Mouse (Mus musculus) C2C12 (cell line): ENCODE measurements around the gene Adgrb2. TPM values are rescaled to one million over a fixed set of nuclear protein-coding genes. Genes with fewer than 3 reads are reported as not detected.

ENCODE experiments used
- H3K27me3 ChIP-seq: one replicate; pipeline ENCODE4 v1.6.1; 2011; ENCODE audit not compliant: control insufficient read depth, insufficient read depth, insufficient read length
- H3K36me3 ChIP-seq: one replicate; pipeline ENCODE4 v1.6.1; 2011; ENCODE audit not compliant: control insufficient read depth, insufficient read depth
- H3K4me3 ChIP-seq: one replicate; pipeline ENCODE4 v1.5.1; 2011; ENCODE audit warnings: mild to moderate bottlenecking, control low read depth; ENCODE audit not compliant: poor library complexity, insufficient read depth, severe bottlenecking
- H3K79me2 ChIP-seq: one replicate; pipeline ENCODE4 v1.6.1; 2011; ENCODE audit not compliant: control insufficient read depth, insufficient read depth
- H3K79me3 ChIP-seq: one replicate; pipeline ENCODE4 v1.6.1; 2011; ENCODE audit warnings: low read depth, control low read depth
- H3ac ChIP-seq: one replicate; pipeline ENCODE3; 2011; ENCODE audit warnings: low read depth; ENCODE audit not compliant: control insufficient read depth, insufficient read length
- CEBPB ChIP-seq: IDR thresholded peaks from one replicate; pipeline ENCODE4 v1.6.1; 2011; ENCODE audit warnings: low read depth, mild to moderate bottlenecking, control low read depth, moderate library complexity
- CTCF ChIP-seq: IDR thresholded peaks from one replicate; pipeline ENCODE4 v1.5.1; 2011; ENCODE audit not compliant: control insufficient read depth, insufficient read depth, insufficient read length
- FOSL1 ChIP-seq: IDR thresholded peaks from one replicate; pipeline ENCODE4 v1.8.0; 2011; ENCODE audit warnings: mild to moderate bottlenecking, low read length; ENCODE audit not compliant: poor library complexity, insufficient read depth, severe bottlenecking
- MAX ChIP-seq: IDR thresholded peaks from one replicate; pipeline ENCODE4 v1.6.1; 2011; ENCODE audit warnings: mild to moderate bottlenecking, control low read depth
- MYOD1 ChIP-seq: IDR thresholded peaks from one replicate; pipeline ENCODE4 v1.6.1; 2011; ENCODE audit warnings: low read depth; ENCODE audit not compliant: control insufficient read depth, insufficient read length
- MYOG ChIP-seq: IDR thresholded peaks from one replicate; pipeline ENCODE4 v1.6.1; 2011; ENCODE audit not compliant: control insufficient read depth, insufficient read length; ENCODE audit errors: extremely low read depth
- USF1 ChIP-seq: IDR thresholded peaks from one replicate; pipeline ENCODE4 v1.6.1; 2011; ENCODE audit warnings: low read depth, mild to moderate bottlenecking, control low read depth, moderate library complexity
- polyA plus RNA-seq: library from polyadenylated mRNA; unstranded; fragments of >200 nt; fragmentation: generic; extraction: Trizol; gene quantifications from one replicate; pipeline ENCODE4 v1.2.1, GENCODE M21; 2012; ENCODE audit warnings: missing spikeins

The Adgrb2 gene
- polyA plus RNA-seq, 1 experiment, result 0.06 TPM

GRCm38 (mm10) chr4:129993944-129994695 is 9.4 kb downstream of the Adgrb2 start:
- no peak overlapping the region for H3K4me3 ChIP-seq
- H3K36me3 ChIP-seq, result no peaks in the 10 kb centered on the region
- H3K27me3 ChIP-seq, result peaks cover 48% of the 10 kb centered on the region
- H3K79me3 ChIP-seq, result no peaks in the 10 kb centered on the region
- H3ac ChIP-seq, result no peak overlapping the region
- TF ChIP-seq MAX (no peak), USF1 (no peak), CTCF (no peak), FOSL1 (no peak), CEBPB (no peak), MYOD1 (no peak), MYOG (no peak)
- no peaks in the 10 kb centered on the region for H3K79me2 ChIP-seq

GRCm38 (mm10) chr4:129994728-129995127 is 10.1 kb downstream of the Adgrb2 start:
- no peaks in the 10 kb centered on the region for H3K36me3 ChIP-seq
- H3K4me3 ChIP-seq, result no peak overlapping the region
- TF ChIP-seq MYOG (no peak), MAX (no peak), FOSL1 (no peak)
- no peaks in the 10 kb centered on the region for H3K79me3 ChIP-seq
- no peaks in the 10 kb centered on the region for H3K79me2 ChIP-seq
- H3ac ChIP-seq, result no peak overlapping the region
- H3K27me3 ChIP-seq, result peaks cover 51% of the 10 kb centered on the region

GRCm38 (mm10) chr4:129995255-129995654 is 10.6 kb downstream of the Adgrb2 start:
- H3ac ChIP-seq, result no peak overlapping the region
- no peaks in the 10 kb centered on the region for H3K36me3 ChIP-seq
- H3K79me2 ChIP-seq, result no peaks in the 10 kb centered on the region
- no peak overlapping the region for H3K4me3 ChIP-seq
- peaks cover 52% of the 10 kb centered on the region for H3K27me3 ChIP-seq
- H3K79me3 ChIP-seq, result no peaks in the 10 kb centered on the region
- no peak for TF ChIP-seq MAX
- no peak for TF ChIP-seq MYOG
- TF ChIP-seq MYOD1, result no peak
- no peak for TF ChIP-seq CTCF
- TF ChIP-seq CEBPB, result no peak
- TF ChIP-seq USF1, result no peak
- no peak for TF ChIP-seq FOSL1

- no peak overlapping the region for H3ac ChIP-seq
- H3K79me2 ChIP-seq, result no peaks in the 10 kb centered on the region
- H3K27me3 ChIP-seq, result peaks cover 50% of the 10 kb centered on the region
- H3K79me3 ChIP-seq, result no peaks in the 10 kb centered on the region
- no peak for TF ChIP-seq CEBPB
- no peaks in the 10 kb centered on the region for H3K36me3 ChIP-seq
- no peak overlapping the region for H3K4me3 ChIP-seq
These were observed 11.3 kb downstream of the Adgrb2 start for GRCm38 (mm10) chr4:129996015-129996414.

- Histone ChIP-seq H3K79me3 (no peaks in the 10 kb centered on the region), H3K36me3 (no peaks in the 10 kb centered on the region), H3K4me3 (no peak overlapping the region), H3ac (no peak overlapping the region), H3K27me3 (peaks cover 41% of the 10 kb centered on the region), H3K79me2 (no peaks in the 10 kb centered on the region)
- TF ChIP-seq CTCF (no peak), MYOD1 (no peak), MAX (no peak), FOSL1 (no peak), CEBPB (no peak), MYOG (no peak), USF1 (no peak)
These were observed 13.5 kb downstream of the Adgrb2 start for GRCm38 (mm10) chr4:129998124-129998523.

GRCm38 (mm10) chr4:130001710-130002109 is 17.0 kb downstream of the Adgrb2 start:
- Histone ChIP-seq H3K79me2 (no peaks in the 10 kb centered on the region), H3ac (no peak overlapping the region), H3K27me3 (peaks cover 49% of the 10 kb centered on the region), H3K4me3 (no peak overlapping the region), H3K36me3 (no peaks in the 10 kb centered on the region), H3K79me3 (no peaks in the 10 kb centered on the region)
- TF ChIP-seq CTCF (no peak), FOSL1 (no peak), MAX (no peak), MYOG (no peak), CEBPB (no peak), MYOD1 (no peak), USF1 (no peak)
